Mouse (Mus musculus): ENCODE measurements around the gene Limd1. TPM values are rescaled to one million over a fixed set of nuclear protein-coding genes. Genes with fewer than 3 reads are reported as not detected.

Limd1 gene
- total RNA-seq, 2 experiments from 2014 or later, result 26.4 to 42.1 TPM

DNA sequence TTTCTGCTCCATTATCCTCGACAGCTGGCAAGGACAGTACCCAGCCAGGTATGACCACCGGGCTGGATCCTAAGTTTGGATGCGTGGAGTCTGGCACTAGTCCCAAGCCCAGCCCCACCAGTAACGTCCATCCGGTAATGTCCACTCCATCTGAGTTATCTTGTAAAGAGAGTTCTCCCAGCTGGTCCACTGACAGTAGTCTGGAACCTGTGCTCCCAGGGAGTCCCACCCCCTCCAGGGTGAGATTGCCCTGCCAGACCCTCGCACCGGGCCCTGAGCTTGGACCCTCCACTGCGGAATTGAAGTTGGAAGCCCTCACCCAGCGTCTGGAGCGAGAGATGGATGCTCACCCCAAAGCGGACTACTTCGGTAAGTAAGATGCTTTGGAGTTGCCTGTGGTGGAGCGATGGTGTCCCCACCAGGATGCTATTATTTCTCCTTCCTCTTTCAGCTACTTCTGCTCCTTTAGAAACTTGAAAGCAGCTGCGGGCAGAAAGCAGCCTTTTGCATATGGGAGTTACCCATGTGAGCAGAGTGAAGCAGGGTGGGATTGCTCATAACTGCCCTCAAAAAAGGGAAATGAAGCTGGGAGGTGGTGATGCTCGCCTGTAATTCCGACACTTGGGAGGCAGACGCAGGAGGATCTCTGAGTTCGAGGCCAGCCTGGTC, 1.9 kb downstream of the Limd1 start:
- ATAC-seq (replicated peaks; ENCODE audit: low FRiP score, low TSS enrichment, poor library complexity, severe bottlenecking), result no peak

DNA sequence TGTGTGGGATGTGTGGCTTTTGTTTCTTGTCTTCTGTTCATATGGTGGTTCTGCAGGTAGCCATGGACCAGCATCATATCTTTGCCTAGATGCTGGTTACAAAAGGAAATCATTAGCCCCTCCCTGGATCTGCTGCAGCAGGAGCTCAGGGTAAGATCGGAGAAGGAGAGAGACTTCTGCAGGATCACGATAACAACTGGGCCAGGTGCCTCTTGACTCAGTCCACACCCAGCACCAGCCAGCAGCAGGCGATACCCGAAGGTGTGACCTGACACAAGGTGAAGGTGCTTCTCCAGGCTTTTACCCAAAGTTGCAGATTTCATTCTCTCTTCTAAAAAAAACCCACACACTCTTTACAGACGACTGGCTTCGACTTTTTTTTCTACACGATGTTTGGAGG, 2.6 kb downstream of the Limd1 start:
- peak; percentile 80 for ATAC-seq (replicated peaks; ENCODE audit: low FRiP score, low TSS enrichment, poor library complexity, severe bottlenecking)

DNA sequence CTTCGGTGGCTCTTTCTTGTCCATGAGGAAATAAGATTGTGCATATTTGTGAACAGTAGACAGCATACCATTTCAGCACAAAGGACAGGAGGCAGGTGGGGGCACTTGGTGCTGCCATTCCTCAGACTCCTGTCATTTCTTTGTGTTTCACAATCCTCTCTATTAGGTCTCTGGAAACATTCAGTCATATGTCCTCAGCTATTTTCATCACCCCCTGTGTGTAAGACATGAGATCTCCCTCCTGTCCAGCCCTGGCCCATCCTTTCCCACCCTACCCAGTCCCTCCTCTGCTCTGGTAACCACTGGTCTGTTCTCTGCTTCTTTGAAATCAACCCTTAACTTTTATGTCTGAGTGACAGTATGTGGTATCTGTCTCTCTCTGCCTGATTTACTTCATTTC, 5.1 kb downstream of the Limd1 start:
- no peak for ATAC-seq (replicated peaks; ENCODE audit: low FRiP score, low TSS enrichment, poor library complexity, severe bottlenecking)

DNA sequence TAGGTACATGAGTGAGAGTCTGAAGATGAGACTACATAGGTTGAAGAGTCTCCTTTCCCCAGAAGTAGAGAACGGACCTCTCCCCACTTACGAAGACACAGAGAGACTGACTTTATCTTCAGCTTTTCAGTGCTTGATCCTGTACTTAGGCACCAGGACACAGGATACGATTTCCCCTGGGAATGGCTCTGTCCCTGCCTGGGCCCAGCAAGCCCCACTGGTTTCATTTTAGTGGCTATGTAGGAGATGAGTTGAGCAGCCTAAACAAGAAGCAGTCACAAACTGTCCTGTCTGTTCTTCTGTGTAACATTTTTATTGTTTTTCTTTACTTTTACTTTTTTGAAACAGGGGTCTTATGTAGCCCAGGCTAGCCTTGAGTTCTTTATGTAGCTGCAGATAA, 6.3 kb downstream of the Limd1 start:
- ATAC-seq (replicated peaks; ENCODE audit: low FRiP score, low TSS enrichment, poor library complexity, severe bottlenecking), result no peak

DNA sequence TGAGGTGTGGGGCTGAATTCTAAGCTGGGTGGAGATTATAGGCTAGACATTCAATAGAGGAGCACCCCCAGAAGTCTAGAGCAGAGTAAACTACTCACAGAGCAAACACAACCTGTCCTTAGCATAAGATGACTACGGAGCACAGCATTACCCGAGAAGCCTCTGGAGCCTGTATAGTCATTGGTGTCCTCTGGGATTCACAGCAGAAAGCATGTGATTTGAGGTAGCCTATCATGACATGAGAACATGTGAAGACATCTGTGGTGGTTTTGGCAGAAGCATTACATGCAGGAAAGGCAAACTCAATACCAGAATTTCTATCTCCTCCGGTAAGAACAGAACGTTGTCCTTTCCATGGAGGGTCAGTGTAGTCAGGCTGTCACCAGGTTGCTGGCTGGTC, 7.1 kb downstream of the Limd1 start:
- no peak for ATAC-seq (replicated peaks; ENCODE audit: low FRiP score, low TSS enrichment, poor library complexity, severe bottlenecking)

DNA sequence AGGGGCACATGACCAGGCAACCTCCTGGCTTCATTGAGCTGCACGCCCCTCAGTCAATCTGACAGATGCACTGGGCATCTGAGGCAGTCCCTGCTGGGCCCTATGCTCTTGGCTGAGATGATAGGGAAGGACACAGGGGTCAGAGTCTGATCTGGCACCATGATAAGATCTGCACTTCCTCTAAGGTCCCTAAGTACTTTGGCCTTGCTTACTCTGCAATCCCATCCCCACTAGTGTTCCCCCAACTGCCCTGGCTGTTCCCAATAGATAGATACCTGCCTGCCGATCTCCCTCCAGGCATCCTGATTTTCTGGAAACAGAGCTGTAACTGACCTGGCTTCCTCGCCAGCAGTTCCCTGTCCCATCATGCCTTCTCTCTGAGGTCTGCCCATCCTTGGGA, 8.1 kb downstream of the Limd1 start:
- ATAC-seq (replicated peaks; ENCODE audit: low FRiP score, low TSS enrichment, poor library complexity, severe bottlenecking), result no peak

DNA sequence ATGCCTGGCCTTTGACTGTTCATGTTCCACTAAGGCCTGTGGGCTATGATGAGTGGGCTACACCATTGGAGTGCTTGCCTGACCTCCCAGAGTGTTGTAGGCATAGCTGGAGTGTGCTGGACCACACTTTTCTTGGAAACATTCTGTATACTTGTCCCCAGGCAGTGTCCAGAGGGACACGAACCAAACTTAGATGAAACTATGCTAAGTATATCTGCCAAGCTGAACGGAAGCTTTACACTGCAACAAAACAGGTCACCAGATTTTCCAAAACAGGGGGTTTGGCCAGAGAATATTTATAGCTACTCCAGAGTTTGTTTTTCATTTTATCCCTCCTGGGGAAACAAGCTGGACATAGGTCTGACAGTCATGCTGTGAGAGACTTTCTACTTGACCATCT, 10.6 kb downstream of the Limd1 start:
- ATAC-seq (replicated peaks; ENCODE audit: low FRiP score, low TSS enrichment, poor library complexity, severe bottlenecking), result no peak

DNA sequence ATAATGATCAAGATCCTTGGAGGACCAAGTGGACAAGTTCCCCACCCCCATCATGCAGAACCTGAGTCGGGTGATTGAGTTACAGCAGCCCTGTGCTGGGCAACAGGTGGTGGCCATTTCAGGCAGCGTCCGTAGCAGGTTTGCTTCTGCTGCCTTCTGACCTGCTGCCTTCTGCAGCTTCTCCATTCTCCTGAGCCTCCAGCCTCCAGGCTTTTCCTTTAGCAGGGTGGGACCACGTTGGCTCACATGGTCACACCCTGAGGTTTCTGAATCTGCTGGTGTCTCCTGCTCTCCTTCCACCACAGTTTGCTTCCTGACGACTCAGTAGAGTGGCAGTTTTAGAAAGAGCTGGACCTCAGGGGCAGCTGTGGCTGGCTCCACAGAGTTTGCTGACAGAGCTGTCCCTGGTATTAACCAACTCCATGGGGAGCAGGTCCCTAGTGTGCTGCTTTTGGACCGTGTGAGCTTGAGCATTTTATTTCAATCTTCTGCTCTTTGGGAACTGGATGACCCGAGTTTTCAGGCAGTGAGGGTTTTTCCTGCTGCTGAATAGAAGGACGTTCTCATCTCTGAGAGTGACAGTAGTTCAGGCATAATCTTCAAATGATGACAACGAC, 11.3 kb downstream of the Limd1 start:
- no peak for ATAC-seq (replicated peaks; ENCODE audit: low FRiP score, low TSS enrichment, poor library complexity, severe bottlenecking)

DNA sequence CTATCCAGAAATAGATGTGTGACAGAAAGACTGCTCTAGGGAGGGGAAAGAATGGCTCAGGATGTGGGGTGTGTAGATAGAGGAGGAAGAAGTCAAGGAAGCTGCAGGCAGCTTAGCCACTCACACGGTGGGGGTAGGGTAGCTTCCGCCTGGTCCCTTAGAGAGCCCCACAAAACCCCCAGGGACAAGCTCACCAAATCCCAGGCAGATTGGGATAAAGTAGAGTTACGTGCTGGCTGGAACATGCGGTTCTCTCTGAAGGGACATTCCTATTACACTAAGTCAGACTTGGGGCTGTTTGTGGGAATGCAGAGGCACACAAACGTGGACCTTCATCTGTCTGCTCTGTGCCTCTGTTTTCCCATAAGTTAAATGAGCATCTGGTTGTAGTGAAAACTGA, 12.4 kb downstream of the Limd1 start:
- no peak for ATAC-seq (replicated peaks; ENCODE audit: low FRiP score, low TSS enrichment, poor library complexity, severe bottlenecking)

DNA sequence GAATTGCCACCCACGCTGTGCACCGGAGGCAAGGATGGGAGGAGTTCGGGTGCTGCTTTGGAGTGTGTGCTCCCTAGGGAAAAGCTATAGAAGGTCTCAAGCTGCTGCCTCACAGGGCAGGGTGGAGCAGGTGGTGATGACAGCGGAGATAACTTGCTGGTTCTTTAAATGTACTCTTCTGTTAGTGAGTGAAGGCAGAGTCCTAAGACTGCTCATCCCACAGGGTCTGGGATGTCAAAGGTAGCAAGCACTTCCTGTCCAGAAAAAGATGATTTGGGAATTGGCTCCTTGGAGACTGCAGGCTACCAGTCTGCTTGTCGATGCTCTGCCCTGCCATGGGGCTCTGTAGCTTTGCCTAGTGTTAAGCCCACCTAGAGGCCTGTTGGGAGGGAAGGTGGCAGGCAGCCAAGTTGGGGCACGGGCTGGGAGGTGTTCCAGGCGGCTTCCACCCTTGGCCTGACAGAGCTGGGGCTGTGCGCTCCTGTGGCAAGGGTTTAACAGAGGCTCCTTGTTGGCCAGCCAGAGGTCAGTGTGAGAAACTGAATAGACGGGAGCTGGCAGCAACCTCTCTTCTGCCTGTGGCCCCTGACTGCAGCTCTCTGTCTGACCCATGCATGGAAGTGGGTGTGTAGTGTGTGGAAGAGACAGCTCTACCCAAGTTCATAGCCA, 13.5 kb downstream of the Limd1 start:
- ATAC-seq (replicated peaks; ENCODE audit: low FRiP score, low TSS enrichment, poor library complexity, severe bottlenecking), result peak; percentile 81

DNA sequence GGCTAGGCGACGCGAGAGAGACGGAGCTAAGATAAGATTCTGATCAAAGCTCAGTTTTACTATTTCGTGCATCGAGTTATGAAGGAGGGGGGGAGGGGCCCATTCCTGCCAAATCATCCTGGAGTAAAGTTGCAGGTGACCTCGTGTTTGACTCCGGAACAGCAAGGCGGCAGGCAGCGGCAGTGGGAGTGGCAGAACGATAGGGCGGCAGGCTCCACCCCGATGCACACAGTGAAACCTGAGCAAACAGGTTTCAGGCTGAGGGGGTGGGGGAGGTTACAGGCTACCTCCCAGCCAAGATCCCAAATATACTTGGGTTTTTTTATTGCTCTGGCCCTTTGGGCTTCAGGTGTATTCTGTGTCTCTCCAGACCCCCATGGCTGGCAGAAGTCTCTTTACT, 18.2 kb downstream of the Limd1 start:
- no peak for ATAC-seq (replicated peaks; ENCODE audit: low FRiP score, low TSS enrichment, poor library complexity, severe bottlenecking)

DNA sequence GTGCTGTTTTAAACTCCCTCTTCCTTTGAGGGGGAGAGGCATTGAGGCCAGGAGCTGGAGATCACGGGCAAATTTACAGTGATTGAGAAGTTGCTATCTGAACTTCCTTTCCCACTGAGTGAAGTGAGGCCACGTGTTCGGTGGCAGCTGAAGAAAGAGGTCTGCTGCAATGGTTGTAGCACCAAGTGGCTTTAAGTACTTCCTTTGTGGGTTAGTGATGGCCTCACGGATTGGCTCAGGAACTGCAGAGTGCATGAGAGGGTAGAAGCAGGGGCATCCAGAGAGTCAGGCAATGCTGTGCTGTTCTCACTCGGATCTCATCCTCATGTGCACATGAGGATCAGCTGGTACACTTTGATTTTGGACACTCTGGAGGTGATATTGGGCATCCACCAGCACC, 19.4 kb downstream of the Limd1 start:
- ATAC-seq (replicated peaks; ENCODE audit: low FRiP score, low TSS enrichment, poor library complexity, severe bottlenecking), result 0 out of 2 replicates have a peak, but pooled peaks have one; percentile 19

DNA sequence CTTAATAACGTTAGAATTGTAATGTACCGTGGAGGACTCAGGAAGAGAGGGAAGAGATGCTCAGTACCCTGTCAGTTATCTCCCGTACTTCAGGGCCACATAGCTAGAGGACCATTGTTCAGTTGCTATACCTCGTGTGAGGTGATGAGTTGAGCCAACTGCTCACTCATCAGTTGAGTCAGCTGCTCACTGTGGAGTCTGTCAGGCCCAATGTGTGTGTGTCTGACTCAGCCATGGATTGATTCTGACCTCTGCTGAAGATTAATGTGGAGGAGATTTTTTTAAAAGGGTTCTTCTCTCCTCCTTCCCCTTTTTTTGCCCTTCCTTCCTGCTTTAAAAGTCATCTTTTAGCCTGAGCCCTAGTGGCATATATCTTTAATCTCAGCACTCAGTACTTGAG, 22.0 kb downstream of the Limd1 start:
- no peak for ATAC-seq (replicated peaks; ENCODE audit: low FRiP score, low TSS enrichment, poor library complexity, severe bottlenecking)

DNA sequence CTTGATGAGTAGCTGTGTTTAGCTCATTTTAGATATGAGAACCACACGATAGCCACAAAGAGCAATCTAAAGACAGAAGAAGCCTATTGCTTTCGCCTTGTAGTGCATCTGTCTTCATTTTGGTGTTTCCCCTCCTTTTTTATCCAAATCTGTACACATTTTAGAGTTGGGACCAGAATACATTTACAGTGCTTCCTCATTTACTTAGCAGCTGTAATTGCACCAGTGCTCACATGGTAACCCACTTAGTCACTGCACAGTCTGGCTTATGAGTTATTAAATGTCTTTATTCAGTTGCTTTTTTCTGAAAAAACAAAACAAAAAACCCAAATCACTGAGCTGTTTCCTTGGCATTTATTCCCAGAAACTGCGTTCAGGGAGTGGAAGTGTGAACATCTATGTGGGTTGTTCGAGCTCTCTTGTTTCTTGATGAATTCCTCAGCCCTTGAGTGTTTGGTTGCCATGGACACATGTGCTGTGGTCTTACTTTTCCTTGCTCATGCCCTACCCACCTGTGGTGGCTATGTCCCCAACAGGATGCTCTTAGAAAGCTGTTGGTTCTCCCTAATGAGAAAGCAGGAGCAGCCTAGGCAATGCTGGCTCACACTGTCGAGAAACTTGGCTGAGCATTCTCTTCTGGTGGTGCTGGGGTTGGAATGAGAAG, 24.8 kb downstream of the Limd1 start:
- ATAC-seq (replicated peaks; ENCODE audit: low FRiP score, low TSS enrichment, poor library complexity, severe bottlenecking), result no peak

DNA sequence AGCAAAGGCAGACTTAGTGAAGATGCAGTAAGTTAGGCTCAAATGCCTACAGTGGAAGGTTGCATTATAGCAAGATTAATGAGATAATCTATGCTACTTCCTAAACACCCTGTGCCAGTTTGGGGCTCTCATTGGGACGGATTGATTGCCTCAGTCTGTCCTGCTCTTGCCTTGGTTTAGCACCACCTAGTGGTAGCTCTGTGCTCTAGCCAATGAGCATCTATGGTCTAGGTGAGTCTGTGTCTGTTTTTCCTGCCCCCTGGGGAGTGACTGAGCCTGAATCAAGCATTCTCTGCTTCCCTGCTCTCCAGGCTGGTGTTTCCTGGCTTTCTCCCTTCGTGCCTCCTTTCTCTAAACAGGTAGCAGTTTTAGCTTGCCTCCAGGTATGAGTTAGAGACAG, 25.8 kb downstream of the Limd1 start:
- peak; percentile 90 for ATAC-seq (replicated peaks; ENCODE audit: low FRiP score, low TSS enrichment, poor library complexity, severe bottlenecking)

DNA sequence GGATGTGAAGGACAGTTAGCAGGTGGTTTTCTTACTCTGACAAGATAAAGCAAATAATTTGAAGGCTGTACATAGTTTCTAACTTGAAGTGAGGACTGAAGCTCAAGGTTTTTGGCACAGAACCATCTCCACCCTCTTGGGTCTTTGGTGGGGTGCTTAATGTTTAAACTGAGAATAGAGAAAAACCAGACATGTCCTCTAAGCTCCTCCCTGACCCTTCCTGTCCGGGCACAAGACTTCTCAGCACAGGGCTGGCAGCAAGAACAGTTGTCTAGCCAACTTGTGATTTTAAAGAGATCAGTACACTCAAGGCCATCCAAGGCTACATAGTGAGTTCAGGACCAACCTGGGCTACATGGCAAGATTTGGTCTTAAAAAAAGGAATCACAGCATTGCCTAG, 27.1 kb downstream of the Limd1 start:
- no peak for ATAC-seq (replicated peaks; ENCODE audit: low FRiP score, low TSS enrichment, poor library complexity, severe bottlenecking)

DNA sequence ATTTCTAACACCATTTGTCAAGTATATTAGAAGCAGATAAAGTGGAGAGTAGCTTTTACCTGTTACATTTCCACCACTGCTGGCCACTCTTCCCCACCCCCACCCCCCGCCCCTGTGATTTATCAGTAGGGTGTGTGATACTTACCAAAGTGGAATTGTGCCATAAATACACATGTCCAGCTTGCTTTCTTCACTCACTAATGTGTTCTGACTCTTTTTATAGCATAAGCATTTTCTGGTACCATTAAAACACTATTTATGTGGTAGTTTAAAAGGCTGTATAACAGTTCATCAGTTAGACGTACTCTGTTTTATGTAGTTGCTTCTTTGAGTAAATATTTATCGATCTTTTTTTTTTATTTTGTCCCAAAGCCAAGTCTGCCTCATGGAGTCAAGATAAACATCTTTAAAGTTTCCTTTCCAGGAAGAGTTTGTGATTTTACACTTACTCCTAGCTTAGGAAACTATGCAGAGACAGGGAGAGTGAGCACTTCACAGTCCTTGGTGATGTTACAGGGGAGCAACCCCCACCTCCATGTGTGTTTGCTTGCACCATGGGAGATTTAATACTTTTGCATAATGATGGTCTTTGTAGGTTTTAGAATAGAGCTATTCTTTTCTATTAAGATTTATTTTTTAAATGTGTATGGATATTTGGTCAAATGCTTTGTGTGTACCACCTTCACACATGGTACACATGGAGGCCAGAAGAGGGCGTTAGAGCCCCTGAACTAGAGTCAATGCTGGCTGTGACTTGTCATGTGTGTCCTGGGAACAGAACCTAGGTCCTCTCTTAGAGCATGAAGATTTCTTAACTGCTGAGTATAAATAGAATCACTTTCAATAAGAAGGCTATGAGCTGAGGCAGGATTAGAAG, 28.0 kb downstream of the Limd1 start:
- no peak for ATAC-seq (replicated peaks; ENCODE audit: low FRiP score, low TSS enrichment, poor library complexity, severe bottlenecking)

DNA sequence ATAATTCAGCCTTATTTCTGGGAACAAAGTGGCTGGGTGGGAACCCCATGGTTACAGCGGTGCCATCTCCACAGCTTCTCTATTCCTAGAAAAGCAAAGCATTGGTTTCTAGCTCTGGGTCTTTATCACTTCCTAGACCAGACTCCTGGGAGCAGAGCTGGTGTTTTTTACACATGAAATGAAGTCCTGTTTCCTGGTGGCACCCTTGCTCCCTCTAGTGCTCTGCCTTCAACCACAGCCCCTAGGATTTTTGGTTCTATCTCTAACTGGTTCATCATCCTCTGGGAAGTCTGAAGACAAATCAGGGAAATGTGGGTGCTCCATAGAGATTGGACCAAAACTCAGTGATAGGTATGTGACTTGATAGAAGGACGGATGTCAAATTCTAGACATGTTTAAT, 28.9 kb downstream of the Limd1 start:
- no peak for ATAC-seq (replicated peaks; ENCODE audit: low FRiP score, low TSS enrichment, poor library complexity, severe bottlenecking)

DNA sequence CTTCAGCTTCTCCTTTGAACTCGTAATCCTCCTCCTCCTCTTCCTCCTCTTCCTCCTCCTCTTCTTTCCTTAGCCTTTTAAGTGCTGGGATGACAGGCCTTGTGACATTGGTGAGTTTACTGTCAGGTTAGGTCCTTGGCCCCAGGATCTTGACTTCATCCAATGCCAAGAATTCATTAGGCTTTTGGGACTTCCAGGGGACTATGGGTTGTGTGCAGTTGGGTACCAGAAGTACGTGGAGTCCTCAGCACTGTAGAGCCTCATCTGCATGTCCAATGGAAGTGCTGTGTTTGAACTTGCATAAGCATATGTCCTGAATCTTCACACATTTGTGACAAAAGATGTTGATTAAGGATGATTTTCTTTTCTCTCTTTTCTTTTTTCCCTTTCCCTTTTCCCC, 30.5 kb downstream of the Limd1 start:
- ATAC-seq (replicated peaks; ENCODE audit: low FRiP score, low TSS enrichment, poor library complexity, severe bottlenecking), result no peak

Measured in megakaryocyte-erythroid progenitor cell, adult 5-6 weeks (primary cell).